Mouse (Mus musculus) brain, embryonic 14.5 days (tissue): ENCODE measurements around the gene Vmn2r41.
"Not testable (repeated sequence)": the region's sequence is repeated elsewhere in the genome, so short reads cannot be mapped to it uniquely, and the experiment has no call there.

ENCODE experiments used
- CTCF ChIP-seq: fragments of 200-500 bp; IDR thresholded peaks from 2 replicates; pipeline ENCODE4 v1.5.1; 2012; ENCODE audit warnings: inconsistent platforms, mild to moderate bottlenecking, moderate library complexity, borderline replicate concordance; ENCODE audit not compliant: insufficient read depth, insufficient read length; ENCODE audit errors: extremely low read depth
- POLR2A ChIP-seq: fragments of 200-500 bp; IDR thresholded peaks from 2 replicates; pipeline ENCODE4 v1.6.1; 2012; ENCODE audit warnings: mild to moderate bottlenecking, inconsistent platforms, borderline replicate concordance; ENCODE audit not compliant: poor library complexity, insufficient read depth, insufficient read length, severe bottlenecking; ENCODE audit errors: extremely low read depth

DNA sequence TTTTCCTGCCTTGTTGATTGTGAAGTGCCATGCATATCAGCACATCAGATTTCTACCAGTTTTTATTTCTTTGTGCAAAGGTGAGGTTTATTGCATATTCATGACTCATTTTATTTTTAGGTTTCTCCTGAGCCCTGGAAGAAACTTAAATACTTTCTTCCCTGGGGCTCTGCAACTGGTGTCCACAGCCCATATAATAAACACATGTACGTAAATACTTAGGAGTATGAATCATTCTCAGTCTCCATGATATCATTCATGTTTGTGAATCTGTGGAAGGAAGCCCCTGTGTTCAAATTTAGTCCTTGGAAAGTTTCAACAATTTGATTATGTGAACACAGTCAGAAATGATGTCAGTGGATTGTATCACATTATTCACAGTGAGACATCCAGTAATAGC, at the start of gene Vmn2r41:
- TF ChIP-seq CTCF, POLR2A: not testable (repeated sequence)
